Mouse (Mus musculus) CD8-positive naive resting alpha-beta T cell, adult 2 months (primary cell): ENCODE measurements around the gene Gm10226.
"Not testable (repeated sequence)": the region's sequence is repeated elsewhere in the genome, so short reads cannot be mapped to it uniquely, and the experiment has no call there.

Source experiments
- DNase-seq, 2 experiments: peaks; one replicate each; pipeline ENCODE4 v3.0.0; 2022; ENCODE audit warnings: low read depth in 2 of 2, low spot score in 2 of 2

Gene Gm10226

DNA sequence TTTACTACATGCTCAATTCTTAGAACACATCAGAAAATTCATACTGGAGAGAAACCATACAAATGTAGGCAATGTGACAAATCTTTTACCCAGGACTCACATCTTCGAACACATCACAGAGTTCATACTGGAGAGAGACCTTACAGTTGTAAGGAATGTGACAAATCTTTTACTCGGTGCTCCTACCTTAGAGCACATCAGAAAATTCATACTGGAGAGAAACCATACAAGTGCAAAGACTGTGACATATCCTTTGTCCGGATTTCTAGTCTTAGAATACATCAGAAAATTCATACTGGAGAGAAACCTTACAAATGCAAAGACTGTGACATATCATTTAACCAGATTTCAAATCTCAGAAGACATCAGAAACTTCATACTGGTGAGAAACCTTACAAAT lies at the start of gene Gm10226:
Gene Gm10226, plus strand, starts transcription at position 301 of the 400 bp plus-strand sequence.
- DNase-seq = no peak

DNA sequence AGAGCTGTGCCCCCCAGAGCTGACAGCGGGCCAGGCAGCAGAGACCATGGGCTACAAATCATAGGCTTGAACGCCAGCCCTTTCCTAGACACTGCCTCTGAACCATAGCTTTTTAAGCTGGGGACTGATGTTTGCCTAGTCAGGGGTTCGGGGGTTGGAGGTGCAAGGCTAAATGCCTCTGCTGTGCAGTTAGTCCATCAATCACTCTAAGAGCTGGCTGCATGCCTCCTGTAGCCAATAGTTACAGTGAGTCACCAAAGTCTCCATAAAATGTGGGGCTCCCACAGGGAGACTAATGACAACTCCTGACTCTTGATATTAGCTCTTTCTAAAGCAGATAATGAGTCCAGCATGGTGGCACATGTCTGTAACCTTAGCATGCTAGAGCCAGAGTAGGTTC lies 42.9 kb upstream of the Gm10226 start:
- DNase-seq = no peak

DNA sequence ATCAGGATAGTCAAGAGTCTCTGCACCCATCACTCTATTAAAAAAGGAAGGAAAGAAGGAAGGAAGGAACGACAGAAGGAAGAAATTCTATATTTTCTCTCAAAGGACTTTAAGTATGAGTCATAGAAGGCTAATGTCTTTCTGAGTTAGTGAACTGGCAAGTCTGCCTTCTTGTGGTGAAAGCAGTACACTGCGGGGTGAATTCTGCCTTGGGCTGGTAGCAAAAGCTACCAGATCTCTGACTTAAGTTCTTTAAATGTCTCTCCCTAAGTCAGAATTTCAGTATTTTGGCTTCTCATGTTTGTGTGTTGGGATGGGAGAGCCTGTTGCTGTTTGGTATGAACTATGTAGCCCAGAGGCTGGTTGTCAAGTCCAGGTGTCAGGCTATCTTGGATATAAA lies 41.7 kb upstream of the Gm10226 start:
- DNase-seq = peak; percentile 6 to 43

DNA sequence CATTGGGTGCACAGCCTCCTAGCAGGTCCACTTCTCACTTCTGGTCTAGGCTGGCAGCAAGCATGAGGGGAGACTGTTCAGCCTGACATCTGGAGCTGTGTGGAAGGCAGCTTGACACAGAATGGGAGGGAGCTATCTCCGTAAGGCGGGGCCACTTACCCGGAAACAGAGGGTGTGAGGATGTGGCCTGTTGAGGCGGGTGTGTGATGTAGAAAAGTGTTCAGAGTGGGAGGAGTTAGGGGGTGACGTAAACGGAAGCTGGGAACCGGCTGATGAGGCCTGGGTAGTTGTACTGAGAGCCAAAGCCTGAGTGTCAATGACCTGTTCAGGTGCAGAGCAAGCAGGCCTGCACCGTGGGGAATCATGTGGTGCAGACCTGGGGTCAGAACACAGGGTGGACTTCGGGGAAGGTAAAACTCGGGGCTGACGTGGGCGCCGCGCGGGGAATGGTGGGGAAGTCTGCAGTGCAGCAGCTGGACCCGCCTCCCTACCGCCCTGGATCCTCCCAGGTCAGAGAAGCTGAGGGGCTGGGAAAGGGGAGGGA lies 41.2 kb upstream of the Gm10226 start, which contains the start of gene Zfp983:
Gene Zfp983, plus strand, starts transcription at position 261 of the 544 bp plus-strand sequence.
- DNase-seq = peak; percentile 77 to 84

DNA sequence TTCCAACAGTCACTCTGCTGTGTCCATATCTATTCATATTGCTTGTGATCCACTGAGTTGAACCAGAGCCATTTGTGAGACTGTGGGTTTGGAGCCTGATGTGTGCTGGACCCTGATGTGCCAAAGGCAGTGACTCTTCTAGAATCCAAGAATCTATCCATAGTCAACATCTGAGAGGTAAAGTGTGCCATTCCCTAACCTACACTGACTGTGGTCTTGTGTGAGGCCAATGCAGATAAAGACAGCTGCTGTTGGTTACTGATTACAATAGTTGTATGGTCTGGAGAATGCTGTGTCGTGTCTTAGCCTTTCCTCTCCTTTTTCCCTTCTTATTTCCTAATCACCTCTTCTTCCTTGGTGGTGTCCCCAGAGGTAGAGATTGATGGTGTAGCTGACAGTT lies 12.8 kb upstream of the Gm10226 start:
- not testable (repeated sequence) for DNase-seq

DNA sequence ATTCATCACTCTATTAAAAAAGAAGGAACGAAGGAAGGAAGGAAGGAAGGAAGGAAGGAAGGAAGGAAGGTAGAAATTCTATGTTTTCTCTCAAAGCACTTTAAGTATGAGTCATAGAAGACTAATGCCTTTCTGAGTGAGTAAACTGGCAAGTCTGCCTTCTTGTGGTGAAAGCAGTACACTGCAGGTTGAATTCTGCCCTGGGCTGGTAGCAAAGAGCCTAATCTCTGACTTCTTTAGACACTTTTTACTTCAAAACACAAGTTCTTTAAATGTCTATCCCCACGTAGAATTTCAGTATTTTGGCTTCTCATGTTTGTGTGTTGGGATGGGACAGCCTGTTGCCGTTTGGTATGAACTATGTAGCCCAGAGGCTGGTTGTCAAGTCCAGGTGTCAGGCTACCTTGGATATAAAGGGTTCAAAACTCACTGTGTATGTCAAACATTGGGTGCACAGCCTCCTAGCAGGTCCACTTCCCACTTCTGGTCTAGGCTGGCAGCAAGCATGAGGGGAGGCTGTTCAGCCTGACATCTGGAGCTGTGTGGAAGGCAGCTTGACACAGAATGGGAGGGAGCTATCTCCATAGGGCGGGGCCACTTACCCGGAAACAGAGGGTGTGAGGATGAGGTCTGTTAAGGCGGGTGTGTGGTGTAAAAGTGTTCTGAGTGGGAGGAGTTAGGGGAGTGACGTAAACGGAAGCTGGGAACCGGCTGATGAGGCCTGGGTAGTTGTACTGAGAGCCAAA lies 12.2 kb upstream of the Gm10226 start:
- DNase-seq = peak; percentile 89 to 92

DNA sequence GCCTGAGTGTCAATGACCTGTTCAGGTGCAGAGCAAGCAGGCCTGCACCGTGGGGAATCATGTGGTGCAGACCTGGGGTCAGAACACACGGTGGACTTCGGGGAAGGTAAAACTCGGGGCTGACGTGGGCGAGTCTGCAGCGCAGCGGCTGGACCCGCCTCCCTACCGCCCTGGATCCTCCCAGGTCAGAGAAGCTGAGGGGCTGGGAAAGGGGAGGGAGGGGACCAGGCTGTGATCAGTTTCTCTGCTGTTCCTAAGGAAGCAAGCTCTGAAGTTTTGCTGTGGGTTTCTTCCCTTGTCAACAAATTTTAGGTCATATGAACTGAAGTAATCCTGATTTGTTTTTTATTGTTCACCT lies 11.7 kb upstream of the Gm10226 start:
- not testable (repeated sequence) for DNase-seq

DNA sequence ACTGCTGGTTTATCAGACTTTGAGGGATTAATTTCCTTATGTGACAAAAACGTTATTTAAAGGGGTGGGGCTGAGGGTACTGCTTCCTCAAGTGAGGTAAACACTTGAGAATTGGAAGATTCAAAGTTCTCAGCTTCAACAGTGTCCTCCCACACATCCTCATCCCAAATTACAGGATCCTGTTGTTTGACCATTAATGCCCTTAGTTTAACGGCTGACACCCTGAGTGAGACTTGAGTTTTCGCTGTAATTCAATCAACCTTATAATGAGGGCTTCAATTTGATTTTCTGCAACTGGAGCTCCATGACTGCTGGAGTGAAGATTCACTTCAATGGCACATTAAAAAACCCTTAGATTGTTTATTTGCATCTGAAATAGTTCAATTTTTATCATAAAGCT lies 1.7 kb downstream of the Gm10226 start:
- no peak for DNase-seq

DNA sequence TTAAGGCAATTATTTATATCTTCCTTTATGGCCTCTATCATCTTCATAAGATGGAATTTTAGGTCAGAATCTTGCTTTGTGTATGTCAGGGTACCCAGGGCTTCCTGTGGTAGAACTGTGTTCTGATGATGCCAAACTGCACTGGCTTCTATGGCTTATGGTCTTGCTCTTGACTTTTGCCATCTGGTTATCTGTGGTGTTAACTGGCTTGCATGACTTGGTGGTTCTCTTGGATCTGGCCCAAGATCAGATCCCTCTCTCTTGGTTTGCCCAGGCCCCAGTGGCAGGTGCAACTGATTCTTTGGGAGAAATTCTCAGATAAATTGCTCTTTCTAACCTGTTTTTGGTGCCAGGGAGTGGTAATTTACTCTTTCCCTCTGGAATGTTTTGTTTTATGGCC lies 4.4 kb downstream of the Gm10226 start:
- DNase-seq = no peak

DNA sequence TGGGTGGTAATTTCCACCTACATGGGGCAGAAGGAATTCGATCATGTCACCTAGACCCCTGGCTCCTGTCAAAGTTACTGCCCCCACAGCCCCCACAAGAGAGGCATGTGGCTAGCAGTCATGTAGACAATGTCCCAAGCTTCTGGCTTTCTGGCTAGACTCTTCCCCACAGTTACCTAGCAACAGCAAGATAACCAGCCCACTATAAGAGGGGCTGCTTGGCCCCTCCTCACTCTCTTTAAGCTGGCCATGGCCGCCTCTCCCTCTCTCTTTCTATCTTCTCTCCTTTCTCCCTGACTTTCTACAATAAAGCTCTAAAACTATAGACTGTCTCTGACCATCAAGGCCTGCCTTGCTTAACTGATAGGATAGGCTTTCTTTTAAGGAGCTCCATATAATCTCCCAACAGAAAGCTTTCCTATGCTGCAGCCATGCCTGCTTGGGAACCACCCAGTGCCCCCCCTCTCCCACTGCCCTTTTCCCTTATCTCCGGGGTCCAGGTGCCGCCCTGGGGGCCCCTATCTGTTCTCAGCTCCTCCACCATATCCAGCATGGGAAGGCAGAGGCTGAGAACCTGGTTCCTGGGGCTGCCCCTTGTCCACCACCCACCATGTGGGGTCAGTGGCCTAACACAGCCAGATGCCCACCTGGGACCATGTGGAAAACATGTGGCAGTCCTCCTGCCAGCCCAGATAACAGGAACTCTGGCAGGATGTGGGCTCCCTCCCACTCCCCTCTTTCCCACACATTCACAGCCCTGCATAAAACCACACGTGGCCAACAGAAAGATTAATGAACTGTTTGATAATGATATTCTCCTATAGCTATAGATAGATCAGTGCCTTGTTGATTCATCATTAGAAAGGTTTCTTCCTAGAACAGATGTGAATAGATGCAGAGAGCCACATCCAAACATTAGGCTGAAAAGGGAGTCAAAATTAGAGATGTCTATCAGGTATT lies 10.9 kb downstream of the Gm10226 start:
- DNase-seq = no peak

DNA sequence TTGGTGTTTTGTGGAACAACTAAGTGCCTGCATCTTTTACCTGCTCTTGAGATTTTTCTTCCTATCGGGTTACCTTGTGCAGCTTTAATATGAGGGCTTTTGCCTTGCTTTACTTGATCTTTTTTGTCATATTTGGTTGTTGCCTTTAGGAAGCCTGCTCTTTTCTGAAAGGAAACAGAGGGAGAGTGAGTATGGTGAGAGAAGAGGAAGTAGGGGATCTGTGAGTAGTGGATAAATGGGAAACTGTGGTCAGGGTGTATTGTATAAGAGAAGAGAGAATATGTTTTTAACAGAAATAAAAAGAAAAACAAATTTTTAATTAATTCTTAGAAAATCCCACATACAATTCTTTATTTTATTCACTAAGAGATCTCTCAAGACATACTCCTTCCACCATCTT lies 11.8 kb downstream of the Gm10226 start:
- no peak for DNase-seq

DNA sequence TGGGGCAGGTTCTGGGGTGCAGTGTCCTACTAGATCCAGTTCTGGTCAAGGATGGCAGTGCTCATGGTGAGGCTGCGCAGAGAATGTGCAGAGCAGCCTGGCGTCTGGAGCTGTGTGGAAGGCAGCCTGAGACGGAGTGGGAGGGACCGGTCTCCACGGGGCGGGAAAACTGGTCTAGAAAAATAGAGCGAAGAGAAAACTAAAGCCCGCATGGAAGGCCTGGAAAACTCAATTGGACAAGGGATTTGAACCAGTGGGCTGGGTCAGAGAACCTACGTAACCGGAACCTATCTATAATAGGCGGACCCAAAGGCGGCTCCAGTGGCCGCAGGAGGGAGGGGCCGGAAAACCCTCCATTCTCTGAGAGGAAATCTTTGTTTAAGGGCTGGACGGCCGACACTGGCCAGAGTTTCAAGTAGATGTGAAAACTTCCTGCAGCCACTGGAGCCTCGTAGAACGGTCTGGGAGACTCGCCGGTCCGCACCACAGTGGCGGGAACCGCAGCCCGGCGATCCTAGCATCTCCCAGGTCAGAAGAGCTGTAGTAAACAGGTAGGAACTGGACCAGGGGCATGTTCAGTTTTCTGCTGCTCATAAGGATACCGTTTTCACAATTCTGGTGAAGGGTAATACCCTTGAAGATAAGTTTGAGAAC lies 15.8 kb downstream of the Gm10226 start, which contains the start of gene Zfp760:
Gene Zfp760, plus strand, starts transcription at position 399 of the 654 bp plus-strand sequence.
- peak; percentile 6 to 23 for DNase-seq

DNA sequence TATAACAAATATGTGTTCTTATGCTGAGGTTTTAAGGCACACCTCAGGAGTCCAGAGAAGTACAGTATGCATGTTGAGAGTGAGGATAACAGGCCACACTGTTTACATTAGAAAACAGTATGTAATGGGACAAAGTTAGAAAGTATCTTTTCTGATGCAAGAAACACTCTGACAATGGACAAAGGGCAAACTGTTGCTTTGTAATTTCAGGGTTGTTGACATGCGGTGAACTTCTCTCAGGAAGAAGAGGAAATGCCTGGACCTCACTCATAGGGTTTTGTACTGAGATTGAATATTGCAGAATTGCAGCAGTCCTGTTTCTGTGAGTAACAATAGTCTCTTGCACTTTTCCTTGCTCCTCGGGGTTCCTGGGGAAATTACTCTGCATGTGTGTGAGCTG lies 16.7 kb downstream of the Gm10226 start:
- DNase-seq = no peak

DNA sequence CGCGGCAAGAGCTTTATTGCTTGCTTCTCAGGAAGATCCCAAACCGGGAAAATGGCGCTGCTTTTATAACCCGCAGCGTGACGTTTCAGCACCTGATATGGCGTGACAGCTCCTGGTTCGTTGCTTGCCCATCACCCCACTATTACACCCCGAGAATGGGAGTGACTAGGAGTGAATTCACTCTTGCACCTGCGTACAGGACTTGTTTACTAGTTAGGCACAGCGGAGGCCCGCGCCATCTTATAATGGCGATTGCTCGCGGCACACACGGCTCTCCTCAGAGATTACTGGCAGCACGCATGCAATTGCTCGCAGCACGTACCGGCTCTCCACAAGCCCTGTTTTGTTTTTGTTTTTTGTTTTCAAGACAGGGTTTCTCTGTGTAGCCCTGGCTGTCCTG lies 38.8 kb downstream of the Gm10226 start, which contains the start of gene Zfp229:
Gene Zfp229, plus strand, starts transcription at position 301 of the 400 bp plus-strand sequence.
- DNase-seq = not testable (repeated sequence)

DNA sequence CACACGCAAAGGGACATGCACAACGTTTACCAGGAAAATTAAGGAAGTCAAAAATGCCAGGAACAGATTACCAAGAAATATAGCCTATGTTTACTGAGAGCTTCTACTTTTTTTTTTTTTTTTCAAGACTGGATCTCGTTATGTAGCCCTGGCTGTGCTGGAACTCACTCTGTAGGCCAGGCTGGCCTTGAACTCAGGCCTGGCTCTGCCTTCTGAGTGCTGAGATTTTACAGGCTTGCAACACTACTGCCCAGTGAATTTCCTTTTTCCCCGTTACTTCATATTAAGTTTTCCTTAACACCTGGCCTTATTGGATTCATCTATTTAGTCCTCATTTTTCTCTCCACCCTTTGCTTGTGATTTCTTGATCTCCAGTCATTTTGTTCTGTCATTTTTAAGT lies 41.4 kb downstream of the Gm10226 start:
- no peak for DNase-seq

DNA sequence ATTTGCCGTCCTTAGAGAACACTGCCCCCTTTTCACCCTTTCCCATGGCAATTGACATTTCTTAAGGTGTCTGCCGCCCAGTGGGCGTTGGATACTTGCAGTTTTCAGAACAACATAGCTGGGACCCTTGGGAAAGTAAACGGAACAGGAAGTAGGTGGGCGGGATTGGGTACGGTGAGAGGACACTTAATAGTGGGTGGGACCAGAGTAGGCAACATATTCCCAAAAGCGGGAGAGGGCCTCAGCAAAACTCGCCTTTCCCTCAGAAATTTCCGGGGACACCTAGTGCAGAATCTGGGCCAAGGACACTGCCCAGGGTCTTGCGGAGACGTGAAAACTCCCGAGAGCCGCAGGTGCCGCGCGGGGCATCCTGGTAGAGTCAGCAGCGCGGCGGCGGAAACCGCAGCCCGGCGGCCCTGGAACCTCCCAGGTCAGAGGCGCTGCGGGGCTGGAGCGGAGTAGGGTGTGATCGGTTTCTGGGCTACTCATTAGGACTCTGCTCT lies 41.9 kb downstream of the Gm10226 start:
- DNase-seq = peak; percentile 17 to 47
